Mouse (Mus musculus) embryonic facial prominence, embryonic 14.5 days (tissue): Measurements from ENCODE around the gene Esrrg. TPM values are rescaled to one million over a fixed set of nuclear protein-coding genes. Genes with fewer than 3 reads are reported as not detected.

Experiments used
- ATAC-seq: fragments of 200-750 bp; cut with Nextera tagmentation; 2 replicates; pipeline ENCODE4 v1.8.0; 2017; ENCODE audit warnings: low read depth, moderate number of reproducible peaks, moderate TSS enrichment
- DNase-seq: peaks from one replicate; pipeline ENCODE4 v3.0.0-alpha.2; 2015; ENCODE audit warnings: low spot score
- H3K27ac ChIP-seq: fragments of 300-500 bp; sonication (generic); replicated peaks from 2 replicates; pipeline ENCODE4 v1.5.1; 2014; ENCODE audit warnings: low read depth, mild to moderate bottlenecking, low read length, moderate library complexity
- H3K27me3 ChIP-seq: fragments of 300-500 bp; sonication (generic); replicated peaks from 2 replicates; pipeline ENCODE4 v1.6.1; 2014; ENCODE audit warnings: low read length; ENCODE audit not compliant: control insufficient read depth, insufficient read depth
- H3K36me3 ChIP-seq: fragments of 300-500 bp; sonication (generic); 2 replicates; pipeline ENCODE4 v1.6.1; 2014; ENCODE audit warnings: low read length, mixed read lengths; ENCODE audit not compliant: control insufficient read depth, insufficient read depth
- H3K4me1 ChIP-seq: fragments of 300-500 bp; sonication (generic); 2 replicates; pipeline ENCODE4 v1.6.1; 2014; ENCODE audit warnings: antibody characterized with exemption, low read length; ENCODE audit not compliant: control insufficient read depth, insufficient read depth
- H3K4me2 ChIP-seq: fragments of 300-500 bp; sonication (generic); 2 replicates; pipeline ENCODE4 v1.6.1; 2014; ENCODE audit warnings: low read depth, mild to moderate bottlenecking, low read length, moderate library complexity, mixed read lengths
- H3K4me3 ChIP-seq: fragments of 300-500 bp; sonication (generic); 2 replicates; pipeline ENCODE4 v1.5.1; 2014; ENCODE audit warnings: low read depth, mild to moderate bottlenecking, low read length
- H3K9ac ChIP-seq: fragments of 300-500 bp; sonication (generic); 2 replicates; pipeline ENCODE4 v1.6.1; 2014; ENCODE audit warnings: low read depth, mild to moderate bottlenecking, low read length, moderate library complexity, mixed read lengths
- H3K9me3 ChIP-seq: fragments of 300-500 bp; sonication (generic); 2 replicates; pipeline ENCODE4 v1.6.1; 2016; ENCODE audit warnings: low read length; ENCODE audit not compliant: control insufficient read depth
- WGBS: fragments of 180-500 bp; shearing (Covaris S2); extraction: QIAGEN DNeasy Blood & Tissue Kit; methylation state at CpG from one replicate; pipeline ENCODE4 v1.1.7; 2014; 5-methylcytosine and 5-hydroxymethylcytosine counted together
- polyA plus RNA-seq: library from polyadenylated mRNA; unstranded; fragments of >200 nt; fragmentation: Nextera tagmentation; extraction: Ambion mirVana; gene quantifications from 2 replicates; pipeline ENCODE4 v1.2.1, GENCODE M21; 2014

The Esrrg gene
- polyA plus RNA-seq, 1 experiment from 2014 or later = 3.1 TPM

- no peaks in the 10 kb centered on the region for H3K36me3 ChIP-seq
- no peak for ATAC-seq
- WGBS = 95% methylated on average over 5 of the region's 5 CpGs
- H3K4me2 ChIP-seq = no peak overlapping the region
- H3K9me3 ChIP-seq = no peaks in the 10 kb centered on the region
- no peak overlapping the region for H3K27ac ChIP-seq
- H3K27me3 ChIP-seq = no peaks in the 10 kb centered on the region
- DNase-seq = no peak
- H3K4me3 ChIP-seq = no peak overlapping the region
- H3K4me1 ChIP-seq = no peaks in the 10 kb centered on the region
- no peak overlapping the region for H3K9ac ChIP-seq
These were observed 547.9 kb downstream of the Esrrg start for GRCm38 (mm10) chr1:188156520-188156919.

GRCm38 (mm10) chr1:188157237-188157955, 548.8 kb downstream of the Esrrg start:
- no peaks in the 10 kb centered on the region for H3K9me3 ChIP-seq
- no peak overlapping the region for H3K9ac ChIP-seq
- no peaks in the 10 kb centered on the region for H3K27me3 ChIP-seq
- H3K36me3 ChIP-seq = no peaks in the 10 kb centered on the region
- no peak overlapping the region for H3K27ac ChIP-seq
- no peak overlapping the region for H3K4me2 ChIP-seq
- ATAC-seq (no peak), DNase-seq (no peak)
- H3K4me3 ChIP-seq = no peak overlapping the region
- 81% methylated on average over 7 of the region's 7 CpGs for WGBS
- no peaks in the 10 kb centered on the region for H3K4me1 ChIP-seq

- no peak overlapping the region for H3K27ac ChIP-seq
- no peak for DNase-seq
- H3K4me1 ChIP-seq = no peaks in the 10 kb centered on the region
- H3K27me3 ChIP-seq = no peaks in the 10 kb centered on the region
- no peak for ATAC-seq
- H3K4me3 ChIP-seq = no peak overlapping the region
- no peaks in the 10 kb centered on the region for H3K9me3 ChIP-seq
- no peak overlapping the region for H3K4me2 ChIP-seq
- H3K9ac ChIP-seq = no peak overlapping the region
- no peaks in the 10 kb centered on the region for H3K36me3 ChIP-seq
- 72% methylated on average over 1 of the region's 1 CpGs for WGBS
These were observed 550.1 kb downstream of the Esrrg start for GRCm38 (mm10) chr1:188158675-188159074.

GRCm38 (mm10) chr1:188159108-188159507, 550.5 kb downstream of the Esrrg start:
- ATAC-seq = no peak
- DNase-seq = no peak
- Histone ChIP-seq H3K4me2 (no peak overlapping the region), H3K4me3 (no peak overlapping the region), H3K9ac (no peak overlapping the region), H3K4me1 (no peaks in the 10 kb centered on the region), H3K27ac (no peak overlapping the region), H3K27me3 (no peaks in the 10 kb centered on the region), H3K36me3 (no peaks in the 10 kb centered on the region), H3K9me3 (no peaks in the 10 kb centered on the region)
- 79% methylated on average over 2 of the region's 2 CpGs for WGBS

- no peak overlapping the region for H3K4me2 ChIP-seq
- H3K9me3 ChIP-seq = no peaks in the 10 kb centered on the region
- H3K36me3 ChIP-seq = no peaks in the 10 kb centered on the region
- no peak overlapping the region for H3K27ac ChIP-seq
- DNase-seq (no peak), ATAC-seq (no peak)
- H3K9ac ChIP-seq = no peak overlapping the region
- no peaks in the 10 kb centered on the region for H3K4me1 ChIP-seq
- no peaks in the 10 kb centered on the region for H3K27me3 ChIP-seq
- no peak overlapping the region for H3K4me3 ChIP-seq
These were observed 554.5 kb downstream of the Esrrg start for GRCm38 (mm10) chr1:188163058-188163457.

- WGBS = 59% methylated on average over 6 of the region's 6 CpGs
- DNase-seq = no peak
- Histone ChIP-seq H3K4me3 (no peak overlapping the region), H3K4me1 (no peaks in the 10 kb centered on the region), H3K9me3 (no peaks in the 10 kb centered on the region), H3K9ac (no peak overlapping the region), H3K27ac (no peak overlapping the region), H3K4me2 (no peak overlapping the region), H3K36me3 (no peaks in the 10 kb centered on the region), H3K27me3 (no peaks in the 10 kb centered on the region)
- no peak for ATAC-seq
These were observed 555.7 kb downstream of the Esrrg start for GRCm38 (mm10) chr1:188164251-188164650.

GRCm38 (mm10) chr1:188173859-188174258, 565.3 kb downstream of the Esrrg start:
- H3K4me2 ChIP-seq = no peak overlapping the region
- no peaks in the 10 kb centered on the region for H3K9me3 ChIP-seq
- DNase-seq (no peak), ATAC-seq (no peak)
- no peak overlapping the region for H3K4me3 ChIP-seq
- no peaks in the 10 kb centered on the region for H3K4me1 ChIP-seq
- WGBS = 50% methylated on average over 1 of the region's 1 CpGs
- no peak overlapping the region for H3K27ac ChIP-seq
- H3K9ac ChIP-seq = no peak overlapping the region
- H3K36me3 ChIP-seq = no peaks in the 10 kb centered on the region
- no peaks in the 10 kb centered on the region for H3K27me3 ChIP-seq

GRCm38 (mm10) chr1:188182951-188183350, 574.4 kb downstream of the Esrrg start:
- 88% methylated on average over 5 of the region's 5 CpGs for WGBS

GRCm38 (mm10) chr1:188186440-188187117, 578.0 kb downstream of the Esrrg start:
- ATAC-seq (no peak), DNase-seq (no peak)
- Histone ChIP-seq H3K9me3 (no peaks in the 10 kb centered on the region), H3K4me3 (no peak overlapping the region), H3K36me3 (no peaks in the 10 kb centered on the region), H3K27ac (no peak overlapping the region), H3K4me2 (no peak overlapping the region), H3K27me3 (no peaks in the 10 kb centered on the region), H3K9ac (no peak overlapping the region), H3K4me1 (no peaks in the 10 kb centered on the region)
- WGBS = 68% methylated on average over 17 of the region's 17 CpGs

More at GRCm38 (mm10) chr1:188182951-188183350, 574.4 kb downstream of the Esrrg start:
- Histone ChIP-seq H3K9me3 (no peaks in the 10 kb centered on the region), H3K27ac (no peak overlapping the region), H3K9ac (no peak overlapping the region), H3K36me3 (no peaks in the 10 kb centered on the region), H3K4me2 (no peak overlapping the region), H3K4me1 (no peaks in the 10 kb centered on the region), H3K4me3 (no peak overlapping the region), H3K27me3 (no peaks in the 10 kb centered on the region)
- DNase-seq (no peak), ATAC-seq (no peak)
